Mouse (Mus musculus) liver, adult 2 months (tissue): ENCODE measurements around the gene Olfr279.

Source experiments
- CTCF ChIP-seq: fragments of 200-500 bp; IDR thresholded peaks from 2 replicates; pipeline ENCODE4 v1.5.1; 2011; ENCODE audit warnings: low read depth, low read length, control low read depth
- POLR2A ChIP-seq: fragments of 200-500 bp; IDR thresholded peaks from 2 replicates; pipeline ENCODE4 v1.6.1; 2011; ENCODE audit warnings: low read length, control low read depth; ENCODE audit not compliant: insufficient read depth; ENCODE audit errors: extremely low read depth

DNA sequence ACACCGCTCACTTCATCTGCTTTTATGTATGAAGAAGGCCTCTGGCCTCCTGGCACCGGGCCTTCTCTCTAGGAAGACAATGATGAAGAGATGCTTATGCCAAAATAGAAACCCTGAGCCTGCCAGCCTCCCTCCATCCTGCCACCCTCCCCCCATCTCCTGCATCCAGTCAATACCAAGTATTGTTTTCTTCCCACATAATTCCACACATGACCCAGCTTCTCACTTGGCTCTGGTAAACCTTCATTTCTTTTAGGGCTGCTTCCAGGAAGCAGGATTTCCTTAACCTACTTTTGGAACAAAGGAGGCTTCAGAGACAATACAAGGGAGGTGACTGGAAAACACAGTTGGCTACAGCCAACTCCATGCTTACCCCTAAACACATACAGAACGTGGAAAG, 9.5 kb upstream of the Olfr279 start, which contains the start of gene Lalba:
- no peak for TF ChIP-seq POLR2A
- TF ChIP-seq CTCF = no peak
